Mouse (Mus musculus): ENCODE data around the gene Slc39a13.
"Not testable (repeated sequence)": the region's sequence is repeated elsewhere in the genome, so short reads cannot be mapped to it uniquely, and the experiment has no call there.

The Slc39a13 gene

DNA sequence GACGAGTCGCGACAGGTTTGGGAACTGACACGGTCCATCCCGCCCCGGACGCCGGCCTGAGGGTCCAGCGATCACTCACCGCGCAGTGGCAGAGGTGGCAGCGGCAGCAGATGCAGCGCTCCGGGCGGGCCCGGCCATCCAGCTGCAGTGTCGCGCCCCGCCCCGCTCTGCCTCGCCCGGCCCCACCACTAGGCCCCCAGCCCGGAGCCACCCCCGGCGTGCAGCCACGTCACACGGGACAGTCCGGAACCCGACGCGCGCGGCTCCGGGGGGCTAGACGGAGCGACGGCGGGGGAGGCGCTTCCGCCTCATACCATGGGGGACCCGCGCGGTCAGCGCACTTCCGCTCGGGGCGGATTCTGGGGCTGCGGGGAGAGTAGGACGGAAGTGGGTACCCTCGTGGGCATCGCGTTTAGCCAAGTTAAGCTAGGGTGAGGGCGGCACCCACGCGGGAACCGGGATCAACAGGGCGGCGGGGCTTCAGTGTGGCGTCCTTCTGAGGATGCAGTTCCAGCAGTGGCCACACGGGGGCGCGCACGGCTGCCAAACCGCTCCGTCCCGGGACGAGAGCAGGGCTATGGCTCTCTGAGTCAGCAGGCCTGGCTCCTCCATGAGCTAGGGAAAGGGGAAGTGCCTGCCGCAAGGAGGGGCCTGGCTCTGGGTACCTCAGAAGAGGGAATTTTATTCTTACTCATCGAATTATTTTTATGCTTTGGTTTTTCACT is at the start of gene Slc39a13:
TSS of gene Slc39a13 (minus strand) at position 342 of the 725 bp plus-strand sequence.
- DNase-seq, result peak; percentile 96

DNA sequence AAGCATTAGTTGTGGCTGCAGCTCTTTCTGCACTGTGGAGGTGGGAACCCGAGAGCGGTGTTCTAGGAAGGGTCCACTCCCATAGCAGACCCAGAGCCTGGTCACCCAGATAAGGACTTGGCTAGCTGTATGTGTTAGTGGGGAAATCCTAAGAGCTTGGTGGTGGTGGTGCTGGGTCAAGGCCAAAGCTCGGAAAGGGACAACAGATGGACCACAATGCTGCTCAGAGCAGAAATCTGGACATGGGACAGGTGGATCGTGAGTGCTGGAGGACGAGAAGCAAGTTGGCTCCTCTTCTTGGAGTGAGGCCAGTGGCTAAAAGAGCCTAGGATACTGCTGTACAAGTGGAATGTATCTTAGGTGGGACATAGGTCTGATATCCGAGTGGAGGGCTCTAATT is 49.3 kb upstream of the Slc39a13 start:
- DNase-seq, result peak; percentile 99

DNA sequence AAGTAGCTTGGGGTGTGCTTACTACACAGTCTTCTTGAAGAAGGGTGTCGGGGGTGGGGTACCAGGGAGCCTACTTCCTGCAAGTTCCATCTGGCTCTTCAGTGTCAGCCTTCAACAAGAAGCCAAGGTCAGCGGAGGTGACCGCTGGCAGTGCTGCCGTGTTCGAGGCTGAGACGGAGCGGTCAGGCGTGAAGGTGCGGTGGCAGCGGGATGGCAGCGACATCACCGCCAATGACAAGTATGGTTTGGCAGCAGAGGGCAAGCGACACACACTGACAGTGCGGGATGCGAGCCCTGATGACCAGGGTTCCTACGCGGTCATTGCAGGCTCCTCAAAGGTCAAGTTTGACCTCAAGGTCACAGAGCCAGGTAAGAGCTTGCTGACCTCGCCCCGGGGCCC is 48.8 kb upstream of the Slc39a13 start:
- DNase-seq, result peak; percentile 91

GRCm38 (mm10) chr2:91118647-91119046 is 48.4 kb upstream of the Slc39a13 start:
- peak; percentile 76 for DNase-seq

DNA sequence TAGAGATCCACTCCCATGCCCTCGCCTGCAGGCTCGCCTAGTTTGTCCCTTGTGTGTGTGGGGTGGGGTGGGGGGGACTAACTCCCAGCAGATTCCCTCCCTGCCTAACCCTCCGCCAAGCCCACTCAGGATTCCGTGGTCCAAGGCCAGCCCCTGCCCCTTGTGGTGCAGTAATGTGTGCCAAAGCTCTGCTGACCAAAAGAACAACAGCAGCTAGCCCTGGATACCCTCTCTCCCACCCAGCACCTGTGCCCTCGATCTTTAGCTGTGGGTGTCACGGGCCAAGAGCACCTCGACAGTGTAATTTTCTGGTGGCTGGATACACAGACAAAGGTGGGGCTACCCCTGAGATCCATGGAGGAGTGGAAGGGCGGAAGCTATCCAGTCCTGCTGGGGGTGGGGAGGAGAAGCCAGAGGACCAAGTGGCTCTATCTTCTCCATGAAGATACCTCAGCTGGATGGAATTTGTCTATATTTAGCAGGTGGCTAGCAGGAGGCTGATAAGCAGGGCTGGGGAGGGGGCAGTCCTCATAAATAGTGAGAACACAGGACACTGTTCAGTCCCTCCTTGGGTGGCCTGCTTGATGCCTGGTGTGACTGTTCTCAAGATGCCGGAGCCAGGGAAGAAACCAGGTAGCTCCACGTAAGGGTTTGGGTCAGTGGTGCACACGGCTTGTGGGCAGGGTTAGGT is 47.5 kb upstream of the Slc39a13 start, which contains the start of gene Mybpc3:
TSS of gene Mybpc3 (plus strand) at position 560 of the 691 bp plus-strand sequence.
- DNase-seq, result peak; percentile 53

DNA sequence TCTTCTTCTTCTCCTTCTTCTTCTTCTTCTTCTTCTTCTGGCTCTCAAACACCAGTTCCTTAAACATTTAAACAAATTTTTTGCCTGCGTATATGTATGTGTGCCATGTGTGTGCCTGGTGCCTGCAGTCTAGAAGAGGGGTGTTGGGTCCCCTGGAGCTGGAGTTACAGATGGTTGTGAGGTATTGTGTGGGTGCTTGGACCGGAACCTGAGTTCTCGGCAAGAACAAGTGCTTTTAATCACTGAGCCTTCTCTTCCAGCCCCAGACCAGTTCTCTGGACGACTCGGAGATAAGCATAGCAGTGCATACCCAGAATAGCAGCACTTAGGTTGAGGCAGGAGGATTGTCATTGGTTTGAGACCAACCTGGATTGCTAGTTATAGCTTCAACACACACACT is 46.6 kb upstream of the Slc39a13 start:
- DNase-seq, result no peak

GRCm38 (mm10) chr2:91115578-91115970 is 45.4 kb upstream of the Slc39a13 start:
- no peak for DNase-seq

- peak; percentile 96 for DNase-seq
These were observed 44.8 kb upstream of the Slc39a13 start for GRCm38 (mm10) chr2:91114781-91115577.

GRCm38 (mm10) chr2:91113852-91114251 is 43.6 kb upstream of the Slc39a13 start:
- DNase-seq, result no peak

- DNase-seq, result no peak
These were observed 43.1 kb upstream of the Slc39a13 start for GRCm38 (mm10) chr2:91113334-91113733.

- no peak for DNase-seq
These were observed 42.3 kb upstream of the Slc39a13 start for GRCm38 (mm10) chr2:91112491-91112890.

DNA sequence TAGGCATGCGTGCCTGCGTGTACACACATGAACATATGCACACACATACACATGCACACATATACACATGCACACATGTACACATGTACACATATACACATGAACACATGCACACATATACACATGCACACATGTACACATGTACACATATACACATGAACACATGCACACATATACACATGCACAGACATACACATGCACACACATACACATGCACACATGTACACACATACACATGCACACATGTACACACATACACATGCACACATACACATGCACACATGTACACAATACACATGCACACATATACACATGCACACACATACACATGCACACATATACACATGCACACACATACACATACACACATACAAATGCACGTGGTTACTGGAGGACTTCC is 41.6 kb upstream of the Slc39a13 start:
- not testable (repeated sequence) for DNase-seq

DNA sequence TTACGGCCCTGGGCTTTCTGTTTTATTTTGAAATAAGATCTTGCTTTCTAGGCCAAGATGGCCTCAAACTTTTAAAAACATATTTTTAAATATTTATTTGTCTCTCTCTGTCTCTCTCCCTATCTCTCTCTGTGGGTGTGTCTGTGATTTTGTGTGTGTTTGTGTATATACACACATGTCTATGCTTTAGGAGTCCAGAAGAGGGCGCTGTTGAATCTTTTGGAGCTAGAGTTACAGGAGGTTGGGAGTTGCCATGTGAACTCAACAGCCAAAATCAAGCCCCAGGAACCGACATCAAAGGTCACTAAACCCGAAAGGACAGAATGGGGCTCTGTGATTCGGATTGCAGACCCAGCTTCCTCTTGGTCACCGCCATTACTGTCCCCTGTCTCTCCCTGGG is 40.2 kb upstream of the Slc39a13 start:
- DNase-seq, result no peak

GRCm38 (mm10) chr2:91109807-91110385 is 39.7 kb upstream of the Slc39a13 start:
- no peak for DNase-seq

DNA sequence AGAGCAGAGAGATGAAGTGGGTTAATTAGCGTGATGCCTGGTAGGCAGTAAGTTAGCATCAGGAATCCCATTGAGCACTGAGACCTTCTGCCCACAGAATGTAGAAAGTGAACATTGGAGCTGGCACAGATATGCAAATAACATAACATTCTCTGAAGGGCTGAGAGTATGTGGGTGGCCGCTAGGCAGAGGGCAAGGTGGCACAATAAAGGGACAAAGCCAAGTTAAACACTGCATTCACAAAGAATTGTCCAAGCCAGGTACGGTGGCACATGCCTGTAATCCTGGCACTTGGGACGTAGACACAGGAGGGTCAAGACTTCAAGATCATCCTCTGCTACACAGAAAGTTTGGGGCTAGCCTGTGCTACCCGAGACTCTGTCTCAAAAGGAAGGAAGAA is 39.0 kb upstream of the Slc39a13 start:
- no peak for DNase-seq

- DNase-seq, result no peak
These were observed 37.9 kb upstream of the Slc39a13 start for GRCm38 (mm10) chr2:91108156-91108555.

- DNase-seq, result peak; percentile 85
These were observed 31.0 kb upstream of the Slc39a13 start for GRCm38 (mm10) chr2:91101124-91101740.

DNA sequence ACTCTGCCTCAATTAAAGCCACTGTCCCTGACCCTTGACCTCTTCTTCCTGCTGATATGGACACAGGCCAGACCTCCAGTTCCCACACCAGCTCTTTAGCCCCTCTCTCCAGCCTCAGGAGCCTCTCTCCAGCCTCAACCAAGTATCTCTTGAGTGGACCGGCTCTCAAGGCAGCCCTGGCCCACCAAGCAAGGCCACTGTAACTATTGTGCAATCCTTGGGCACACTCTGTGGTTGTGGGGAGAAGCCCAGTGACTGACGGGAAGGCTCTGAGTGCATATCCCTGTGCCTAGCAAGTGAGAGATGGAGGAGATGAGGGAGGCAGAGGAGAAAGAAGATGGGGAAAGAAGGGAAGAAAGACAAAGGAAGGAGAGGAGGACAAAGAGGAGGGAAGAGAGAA is 27.9 kb upstream of the Slc39a13 start:
- DNase-seq, result no peak

- no peak for DNase-seq
These were observed 26.8 kb upstream of the Slc39a13 start for GRCm38 (mm10) chr2:91097015-91097414.

- DNase-seq, result no peak
These were observed 26.3 kb upstream of the Slc39a13 start for GRCm38 (mm10) chr2:91096524-91096923.

DNA sequence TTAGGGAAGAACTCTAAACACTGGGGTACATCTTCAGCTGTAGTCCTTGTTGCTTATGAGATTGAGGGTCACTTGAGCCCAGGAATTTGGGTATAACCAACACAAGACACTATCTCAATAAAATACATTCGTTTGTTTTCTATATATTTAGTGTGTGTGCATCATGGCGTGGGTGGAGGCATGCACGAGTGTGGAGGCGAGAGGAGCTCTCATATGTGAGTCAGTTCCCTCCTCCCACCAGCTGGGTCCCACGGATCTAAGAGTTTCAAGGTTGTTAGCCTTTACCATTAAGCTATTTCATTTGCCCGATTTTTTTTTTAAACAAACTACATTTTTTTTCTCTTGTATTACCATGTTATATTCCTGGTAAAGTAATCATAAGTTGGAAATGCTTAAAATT is 20.6 kb upstream of the Slc39a13 start:
- no peak for DNase-seq

DNA sequence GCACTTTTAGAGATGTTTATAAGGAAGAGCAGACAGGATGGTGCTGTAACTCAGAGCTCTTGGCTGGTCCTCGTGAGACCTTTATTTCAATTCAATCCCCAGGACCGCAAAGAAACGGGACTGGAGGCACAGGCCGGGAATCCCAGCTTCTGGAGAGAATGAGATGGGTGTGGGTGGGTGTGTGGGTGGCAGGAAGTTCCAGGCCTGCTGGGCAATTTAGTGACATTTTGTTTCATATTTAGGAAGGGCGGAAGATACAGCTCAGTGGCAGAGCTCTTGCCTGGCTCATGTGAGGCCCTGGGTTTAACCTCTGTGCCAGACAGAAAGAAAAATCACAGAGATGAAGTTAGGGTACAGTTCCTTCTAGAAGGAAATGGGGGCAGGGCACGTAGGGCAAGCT is 20.0 kb upstream of the Slc39a13 start:
- DNase-seq, result no peak

DNA sequence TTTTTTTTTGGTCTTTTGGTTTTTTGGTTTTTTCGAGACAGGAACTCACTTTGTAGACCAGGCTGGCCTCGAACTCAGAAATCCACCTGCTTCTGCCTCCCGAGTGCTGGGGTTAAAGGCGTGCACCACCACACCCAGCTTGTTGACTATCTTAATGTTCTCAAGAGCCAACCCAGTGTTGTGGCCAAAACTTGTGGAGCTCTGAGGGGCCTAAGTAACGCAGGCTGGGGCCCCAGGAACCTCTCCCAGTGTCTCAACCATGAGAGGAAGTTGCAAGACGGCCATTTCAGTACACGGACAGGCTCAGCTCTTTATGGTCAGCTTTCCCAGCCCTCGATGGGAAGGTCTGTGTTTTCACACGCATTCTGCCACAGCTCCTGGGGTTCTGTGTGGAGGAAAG is 18.8 kb upstream of the Slc39a13 start:
- DNase-seq, result no peak
